Comparison of ENCODE assay signal across 7 mouse cellular contexts in genomic region chr4:148327266-148327997, GRCm38 (mm10). TPM values are rescaled to one million over a fixed set of nuclear protein-coding genes. Genes with fewer than 3 reads are reported as not detected.
DNase-seq lines count a peak whose midpoint lies in the region; ATAC-seq lines count a peak whose summit lies in the region.

No protein-coding gene starts in this region.

- H3K4me3 ChIP-seq in hindbrain, embryonic 15.5 days, result peak overlapping the region; percentile 21
- no peak overlapping the region for H3K4me3 ChIP-seq in midbrain, embryonic 14.5 days (replicated peaks; ENCODE audit: low read depth, low read length)

- H3K4me1 ChIP-seq in hindbrain, embryonic 15.5 days (replicated peaks), result peaks cover 50% of the 10 kb centered on the region
- H3K4me1 ChIP-seq in midbrain, embryonic 14.5 days (ENCODE audit: control insufficient read depth, insufficient read depth, low read length), result peaks cover 45% of the 10 kb centered on the region

- peak; percentile 72 for ATAC-seq in hindbrain, embryonic 15.5 days (ENCODE audit: low FRiP score, low read depth)
- ATAC-seq in midbrain, embryonic 14.5 days (ENCODE audit: low FRiP score, low TSS enrichment), result peak; percentile 89

- 7% methylated on average over 19 of the region's 19 CpGs for WGBS in hindbrain, embryonic 15.5 days
- 5% methylated on average over 19 of the region's 19 CpGs for WGBS in midbrain, embryonic 14.5 days

- H3K9ac ChIP-seq in hindbrain, embryonic 15.5 days, result no peak overlapping the region
- no peak overlapping the region; the same call in 1 of the 2 replicates for H3K9ac ChIP-seq in midbrain, embryonic 14.5 days (replicated peaks; ENCODE audit: low read length)

- H3K4me2 ChIP-seq in hindbrain, embryonic 15.5 days, result peak overlapping the region; percentile 51
- H3K4me2 ChIP-seq in midbrain, embryonic 14.5 days (ENCODE audit: low read length), result peak overlapping the region; percentile 39

- H3K36me3 ChIP-seq in hindbrain, embryonic 15.5 days, result no peaks in the 10 kb centered on the region
- H3K36me3 ChIP-seq in midbrain, embryonic 14.5 days (ENCODE audit: control insufficient read depth, insufficient read depth, low read length), result no peaks in the 10 kb centered on the region

- H3K27ac ChIP-seq in hindbrain, embryonic 15.5 days (replicated peaks), result peak overlapping the region; percentile 58
- peak overlapping the region; percentile 76 for H3K27ac ChIP-seq in midbrain, embryonic 14.5 days (replicated peaks; ENCODE audit: low read depth, low read length)

- no peaks in the 10 kb centered on the region for H3K9me3 ChIP-seq in hindbrain, embryonic 15.5 days
- H3K9me3 ChIP-seq in midbrain, embryonic 14.5 days (ENCODE audit: control insufficient read depth, low read length), result no peaks in the 10 kb centered on the region

- H3K27me3 ChIP-seq in hindbrain, embryonic 15.5 days, result no peaks in the 10 kb centered on the region
- no peaks in the 10 kb centered on the region for H3K27me3 ChIP-seq in midbrain, embryonic 14.5 days (ENCODE audit: control insufficient read depth, insufficient read depth, low read length)

- DNase-seq in ZHBTc4 (ENCODE audit: low read depth, low spot score), result peak; percentile 46
- DNase-seq in embryo, embryonic 11 days, result peak; percentile 81
- peak; percentile 90 for DNase-seq in midbrain, embryonic 14.5 days
- DNase-seq in cerebellum, postnatal 36 days, result no peak
- DNase-seq in Muller cell, postnatal 12 days (ENCODE audit: inconsistent ontology term), result no peak
- DNase-seq in cerebellum, postnatal 4 days (ENCODE audit: low spot score in 2 of 2), result no peak

RNA-seq across cellular contexts. Expression of gene Disp3, which starts 39.7 kb away (rescaled TPM):
- 13.3 and 15.3 TPM in 2 replicates for polyA plus RNA-seq in hindbrain, embryonic 15.5 days (2015; fragmentation: Nextera tagmentation; extraction: Ambion mirVana)
- polyA plus RNA-seq in midbrain, embryonic 14.5 days (2014; fragmentation: Nextera tagmentation; extraction: Ambion mirVana), result 10.6 and 11.8 TPM in 2 replicates

Comparison
In these comparisons a context has a peak if more than half of its experiments do, and no peak if none do; other contexts are left out.
1. DNase-seq: peak in ZHBTc4 (single experiment), embryo, embryonic 11 days (single experiment) and midbrain, embryonic 14.5 days (single experiment); none in cerebellum, postnatal 36 days (0 of 2), Muller cell, postnatal 12 days (single experiment) and cerebellum, postnatal 4 days (0 of 2).